Mouse (Mus musculus) yolk sac, embryonic 10.5 days (tissue): ENCODE data around the gene Olfr346.

Experiments used
- DNase-seq: peaks from one replicate; pipeline ENCODE4 v3.0.0-alpha.2; 2017; ENCODE audit warnings: low spot score

Gene Olfr346

DNA sequence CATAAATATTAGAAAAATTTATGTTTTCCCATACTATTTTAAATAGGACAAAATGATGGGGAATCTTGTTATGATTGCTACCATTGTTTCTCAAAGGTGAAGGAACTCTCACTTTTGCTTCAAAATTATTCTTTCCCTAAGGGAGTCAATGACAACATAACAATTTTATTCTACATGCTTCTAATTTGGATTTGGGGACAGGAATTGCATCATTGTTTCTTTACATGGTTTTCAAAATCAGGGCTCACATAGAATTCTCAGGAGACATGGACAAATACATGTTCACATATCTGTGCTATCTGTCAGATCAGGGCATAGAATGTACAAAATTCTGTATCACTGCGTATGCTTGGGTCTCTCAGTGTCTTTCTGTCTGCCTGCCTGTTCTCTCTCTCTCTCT lies at the start of gene Olfr346:
Gene Olfr346, plus strand, starts transcription at position 301 of the 400 bp plus-strand sequence.
- no peak for DNase-seq

DNA sequence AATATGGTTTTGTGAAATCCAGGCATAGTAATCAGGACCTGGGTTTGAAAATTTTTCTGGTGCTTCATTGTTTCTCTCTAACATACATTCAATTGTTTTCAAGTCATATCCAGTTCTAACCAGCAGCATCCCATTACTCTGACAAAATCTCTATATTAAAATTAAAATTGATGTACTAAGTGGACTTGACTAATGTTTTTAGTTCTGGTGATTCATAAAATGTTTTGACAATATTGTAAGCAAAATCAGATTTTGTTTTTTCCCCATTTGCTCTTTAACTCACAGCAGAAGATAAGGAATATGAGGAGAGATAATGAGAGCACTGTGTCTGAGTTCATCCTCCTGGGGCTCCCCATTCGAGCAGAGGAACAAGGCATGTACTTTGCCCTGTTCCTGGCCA lies 45.8 kb upstream of the Olfr346 start, which contains the start of gene Olfr345:
Gene Olfr345, plus strand, starts transcription at position 301 of the 400 bp plus-strand sequence.
- DNase-seq, result no peak

DNA sequence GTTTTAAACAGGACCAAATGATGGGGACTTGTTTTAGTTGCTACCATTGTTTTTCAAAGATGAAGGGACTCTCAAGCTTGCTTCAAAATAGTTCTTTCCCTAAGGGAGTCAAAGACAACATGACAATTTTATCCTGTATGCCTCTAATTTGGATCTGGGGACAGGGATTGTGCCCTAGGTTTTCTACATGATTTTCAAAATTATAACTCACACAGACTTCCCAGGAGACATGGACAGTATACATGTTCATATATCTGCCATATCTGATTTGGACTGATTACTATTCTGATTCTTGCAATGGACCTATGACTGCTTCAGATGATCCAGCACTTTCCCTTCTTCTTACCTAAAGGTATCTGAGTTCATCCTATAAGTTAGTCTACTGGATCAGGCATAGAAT lies 46.0 kb downstream of the Olfr346 start, which contains the start of gene Olfr347:
Gene Olfr347, plus strand, starts transcription at position 301 of the 400 bp plus-strand sequence.
- no peak for DNase-seq

- no peak for DNase-seq
Observed at GRCm38 (mm10) chr2:36736226-36736625, 50.6 kb downstream of the Olfr346 start.
